Mouse (Mus musculus): ENCODE measurements around the gene Serpinb9. TPM values are rescaled to one million over a fixed set of nuclear protein-coding genes. Genes with fewer than 3 reads are reported as not detected.

Gene Serpinb9
- under 1 TPM; 0.42 to 0.67 TPM for total RNA-seq (2023)

GRCm38 (mm10) chr13:33002950-33003349, at the start of gene Serpinb9:
TSS of gene Serpinb9 (plus strand) at chr13:33003250.

GRCm38 (mm10) chr13:32964989-32965811, 37.9 kb upstream of the Serpinb9 start, which contains the start of gene Serpinb6b:
TSS of gene Serpinb6b (plus strand) at chr13:32965209.

GRCm38 (mm10) chr13:33027244-33027643, 24.2 kb downstream of the Serpinb9 start, which contains the start of gene Serpinb9b:
TSS of gene Serpinb9b (plus strand) at chr13:33027416.

Other genes with a start within 250 kb of the Serpinb9 start
- gene Mylk4, start 219.3 kb upstream of the Serpinb9 start, total RNA-seq (2023): not detected
- 10 to 100 TPM in 1 of 2 experiments, 1 to 10 TPM in 1; 9.4 to 15.9 TPM for gene Wrnip1, start 201.2 kb upstream of the Serpinb9 start, total RNA-seq (2023)
- not detected for gene D930007J09Rik, start 200.4 kb upstream of the Serpinb9 start, total RNA-seq (2023)
- 100 to 1,000 TPM; 339 to 366 TPM for gene Serpinb1a, start 152.1 kb upstream of the Serpinb9 start, total RNA-seq (2023)
- gene Serpinb1c, start 105.0 kb upstream of the Serpinb9 start, total RNA-seq (2023): not detected
- under 1 TPM; 0.42 to 0.49 TPM for gene Serpinb6b, start 38.0 kb upstream of the Serpinb9 start, total RNA-seq (2023)
- gene Serpinb9b, start 24.2 kb downstream of the Serpinb9 start, total RNA-seq (2023): not detected
- gene Serpinb1b, start 75.3 kb downstream of the Serpinb9 start, total RNA-seq (2023): not detected
- not detected for gene Serpinb9c, start 156.5 kb downstream of the Serpinb9 start, total RNA-seq (2023)
- not detected for gene Serpinb9d, start 189.7 kb downstream of the Serpinb9 start, total RNA-seq (2023)
- gene Serpinb9e, start 246.4 kb downstream of the Serpinb9 start, total RNA-seq (2023): not detected

All from neutrophil, adult 59 days (primary cell).